Mouse (Mus musculus) stomach, postnatal 0 days (tissue): Measurements from ENCODE around the gene Elmo1. TPM values are rescaled to one million over a fixed set of nuclear protein-coding genes. Genes with fewer than 3 reads are reported as not detected.

ENCODE experiments used
- ATAC-seq: fragments of 200-750 bp; cut with Nextera tagmentation; 2 replicates; pipeline ENCODE4 v1.8.0; 2017; ENCODE audit not compliant: low FRiP score, low TSS enrichment
- DNase-seq: peaks from one replicate; pipeline ENCODE4 v3.0.0-alpha.2; 2016; ENCODE audit warnings: low spot score
- H3K27ac ChIP-seq: fragments of 300-500 bp; sonication (generic); replicated peaks from 2 replicates; pipeline ENCODE4 v1.5.1; 2014; ENCODE audit warnings: mild to moderate bottlenecking, control low read depth
- H3K27me3 ChIP-seq: fragments of 300-500 bp; sonication (generic); 2 replicates; pipeline ENCODE4 v1.6.1; 2014; ENCODE audit warnings: low read length; ENCODE audit not compliant: control insufficient read depth, insufficient read depth
- H3K36me3 ChIP-seq: fragments of 300-500 bp; sonication (generic); 2 replicates; pipeline ENCODE4 v1.6.1; 2014; ENCODE audit warnings: low read length, mixed read lengths; ENCODE audit not compliant: control insufficient read depth, insufficient read depth
- H3K4me1 ChIP-seq: fragments of 300-500 bp; sonication (generic); replicated peaks from 2 replicates; pipeline ENCODE4 v1.6.1; 2014; ENCODE audit warnings: antibody characterized with exemption; ENCODE audit not compliant: control insufficient read depth, insufficient read depth
- H3K4me2 ChIP-seq: fragments of 300-500 bp; sonication (generic); replicated peaks from 2 replicates; pipeline ENCODE4 v1.6.1; 2014; ENCODE audit warnings: low read depth, mild to moderate bottlenecking, control low read depth, moderate library complexity
- H3K4me3 ChIP-seq: fragments of 300-500 bp; sonication (generic); 2 replicates; pipeline ENCODE4 v1.5.1; 2014; ENCODE audit warnings: low read depth, low read length, control low read depth
- H3K9ac ChIP-seq: fragments of 300-500 bp; sonication (generic); 2 replicates; pipeline ENCODE4 v1.6.1; 2014; ENCODE audit warnings: mild to moderate bottlenecking, low read length, control low read depth, mixed read lengths
- H3K9me3 ChIP-seq: fragments of 300-500 bp; sonication (generic); 2 replicates; pipeline ENCODE4 v1.6.1; 2016; ENCODE audit warnings: low read length; ENCODE audit not compliant: control insufficient read depth
- CTCF ChIP-seq: IDR thresholded peaks from 2 replicates; pipeline ENCODE4 v1.5.1; 2016; ENCODE audit warnings: antibody characterized with exemption, low read depth, mild to moderate bottlenecking, moderate library complexity
- EP300 ChIP-seq: optimal IDR thresholded peaks from 2 replicates; pipeline ENCODE3; 2016; ENCODE audit warnings: antibody characterized with exemption
- WGBS: fragments of 180-500 bp; shearing (Covaris S2); extraction: QIAGEN DNeasy Blood & Tissue Kit; methylation state at CpG from one replicate; pipeline ENCODE4 v1.1.7; 2014; 5-methylcytosine and 5-hydroxymethylcytosine counted together
- polyA plus RNA-seq: library from polyadenylated mRNA; unstranded; fragments of >200 nt; fragmentation: Nextera tagmentation; extraction: Ambion mirVana; gene quantifications from 2 replicates; pipeline ENCODE4 v1.2.1, GENCODE M21; 2015

The Elmo1 gene
- polyA plus RNA-seq, 1 experiment from 2014 or later, result 5.0 TPM

DNA sequence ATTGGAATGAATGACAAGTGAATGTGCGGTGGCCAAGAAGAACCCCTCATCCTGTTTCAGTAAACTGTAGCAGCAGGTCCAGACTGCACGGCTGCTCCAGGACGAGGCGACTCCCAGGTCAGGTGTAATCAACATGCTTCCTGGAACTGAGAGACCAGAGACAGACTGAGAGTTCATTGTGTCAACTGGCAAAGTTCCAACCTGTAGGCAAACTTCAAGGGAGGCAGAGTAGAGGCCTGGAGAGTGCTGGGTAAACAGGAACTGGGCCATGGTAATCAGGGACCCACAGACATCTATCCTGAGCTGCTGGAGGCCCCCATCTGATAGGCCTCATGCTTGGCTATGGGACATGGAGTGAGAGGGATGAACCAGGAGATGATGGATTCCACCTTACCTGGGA is 57.3 kb downstream of the Elmo1 start:
- Histone ChIP-seq H3K4me3 (no peak overlapping the region), H3K27ac (no peak overlapping the region), H3K27me3 (no peaks in the 10 kb centered on the region), H3K9me3 (no peaks in the 10 kb centered on the region), H3K4me1 (no peaks in the 10 kb centered on the region), H3K9ac (no peak overlapping the region), H3K36me3 (no peaks in the 10 kb centered on the region), H3K4me2 (no peak overlapping the region)
- DNase-seq (peak; percentile 77), ATAC-seq (peak; percentile 94)
- WGBS, result 44% methylated on average over 4 of the region's 4 CpGs
- TF ChIP-seq CTCF, result no peak
- no peak for TF ChIP-seq EP300

DNA sequence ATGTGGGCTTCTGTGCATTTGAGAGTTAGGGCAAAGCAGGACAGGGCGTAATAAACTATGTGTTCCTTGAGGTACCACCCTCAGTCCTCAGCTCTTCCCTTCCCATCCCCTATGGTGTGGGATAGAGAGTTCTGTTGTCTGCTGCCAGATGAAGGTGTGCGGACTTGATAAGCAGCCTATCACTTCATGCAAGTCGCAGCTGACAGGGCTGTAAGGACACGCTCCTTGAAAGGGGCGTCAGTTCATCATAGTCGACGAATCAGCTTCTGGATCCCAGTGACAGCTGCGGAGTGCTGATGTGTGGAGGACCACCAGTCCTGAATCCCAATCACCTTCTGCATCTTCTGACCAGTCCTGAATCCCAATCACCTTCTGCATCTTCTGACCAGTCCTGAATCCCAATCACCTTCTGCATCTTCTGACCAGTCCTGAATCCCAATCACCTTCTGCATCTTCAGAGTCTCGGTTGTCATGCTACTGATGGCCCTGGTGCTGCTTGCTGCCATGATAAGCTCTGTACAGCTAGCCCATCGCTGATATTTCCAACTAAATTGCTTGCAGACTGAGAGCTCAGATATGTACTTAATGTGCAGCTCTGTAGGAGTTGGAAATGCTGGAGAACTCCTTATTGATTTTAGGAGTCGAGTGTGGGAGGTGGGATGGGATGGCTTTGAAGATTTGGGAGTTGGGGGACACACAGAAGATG is 59.9 kb downstream of the Elmo1 start:
- no peaks in the 10 kb centered on the region for H3K9me3 ChIP-seq
- H3K9ac ChIP-seq, result no peak overlapping the region
- H3K4me2 ChIP-seq, result no peak overlapping the region
- TF ChIP-seq EP300 (no peak), CTCF (no peak)
- H3K36me3 ChIP-seq, result no peaks in the 10 kb centered on the region
- ATAC-seq (no peak), DNase-seq (no peak)
- WGBS, result 85% methylated on average over 11 of the region's 11 CpGs
- no peaks in the 10 kb centered on the region for H3K4me1 ChIP-seq
- H3K27ac ChIP-seq, result no peak overlapping the region
- H3K4me3 ChIP-seq, result no peak overlapping the region
- no peaks in the 10 kb centered on the region for H3K27me3 ChIP-seq

DNA sequence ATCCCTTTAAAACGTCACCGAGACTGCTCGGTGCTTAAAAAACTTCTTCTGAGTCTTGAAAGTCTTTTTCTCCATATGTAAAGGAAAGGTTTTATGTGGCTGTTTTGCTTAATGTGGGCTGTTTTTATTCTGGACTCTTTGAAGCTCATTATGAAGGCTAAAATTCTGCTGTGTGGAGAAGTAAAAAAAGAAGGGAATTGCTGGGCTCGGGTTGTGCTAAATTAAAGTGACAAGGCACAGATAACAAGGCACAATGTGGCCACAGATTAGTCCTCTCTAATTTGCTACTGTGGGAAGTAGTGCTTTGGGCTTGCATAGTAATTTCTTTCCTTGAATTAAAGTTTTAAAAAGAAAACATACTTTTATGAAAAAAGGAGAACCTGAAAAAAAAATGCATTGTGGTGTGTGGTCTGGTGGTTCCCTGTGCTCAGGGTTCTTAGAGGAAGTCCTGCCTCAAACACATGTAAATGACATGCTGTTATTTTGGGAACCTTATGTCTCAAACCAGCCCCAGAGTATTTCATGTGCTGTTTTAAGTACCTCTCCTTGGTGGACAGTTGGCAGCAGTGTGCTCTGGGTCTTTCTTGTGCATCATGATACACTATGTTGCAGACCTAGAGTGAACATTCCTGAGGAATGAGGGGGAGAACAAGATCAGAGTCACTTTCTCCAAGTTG is 61.0 kb downstream of the Elmo1 start:
- Histone ChIP-seq H3K36me3 (no peaks in the 10 kb centered on the region), H3K4me1 (no peaks in the 10 kb centered on the region), H3K4me3 (no peak overlapping the region), H3K9ac (no peak overlapping the region), H3K4me2 (no peak overlapping the region), H3K9me3 (no peaks in the 10 kb centered on the region), H3K27ac (no peak overlapping the region), H3K27me3 (no peaks in the 10 kb centered on the region)
- no peak for DNase-seq
- 63% methylated on average over 4 of the region's 4 CpGs for WGBS
- TF ChIP-seq EP300 (no peak), CTCF (no peak)
- ATAC-seq, result no peak

DNA sequence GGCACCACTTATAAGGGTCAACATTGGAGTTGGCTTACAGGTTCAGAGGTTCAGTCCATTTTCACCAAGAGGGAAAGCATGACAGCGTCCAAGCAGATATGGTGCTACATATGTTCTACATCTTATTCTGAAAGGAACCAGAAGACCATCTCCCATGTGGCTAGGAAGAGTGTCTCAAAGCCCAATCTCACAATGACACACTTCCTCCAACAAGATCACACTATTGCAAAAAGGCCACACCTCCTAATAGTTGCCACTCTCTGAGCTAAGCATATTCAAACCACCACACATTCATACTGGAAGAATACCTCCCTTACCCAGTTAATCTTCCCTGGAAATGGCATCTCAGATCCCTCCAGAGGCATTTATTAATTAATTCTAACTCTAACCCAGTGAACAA is 66.7 kb downstream of the Elmo1 start:
- Histone ChIP-seq H3K4me2 (no peak overlapping the region), H3K36me3 (no peaks in the 10 kb centered on the region), H3K27me3 (no peaks in the 10 kb centered on the region), H3K4me3 (no peak overlapping the region), H3K9ac (no peak overlapping the region), H3K4me1 (no peaks in the 10 kb centered on the region), H3K9me3 (no peaks in the 10 kb centered on the region), H3K27ac (no peak overlapping the region)
- TF ChIP-seq EP300 (no peak), CTCF (no peak)
- DNase-seq (no peak), ATAC-seq (no peak)
- 77% methylated on average over 1 of the region's 1 CpGs for WGBS

DNA sequence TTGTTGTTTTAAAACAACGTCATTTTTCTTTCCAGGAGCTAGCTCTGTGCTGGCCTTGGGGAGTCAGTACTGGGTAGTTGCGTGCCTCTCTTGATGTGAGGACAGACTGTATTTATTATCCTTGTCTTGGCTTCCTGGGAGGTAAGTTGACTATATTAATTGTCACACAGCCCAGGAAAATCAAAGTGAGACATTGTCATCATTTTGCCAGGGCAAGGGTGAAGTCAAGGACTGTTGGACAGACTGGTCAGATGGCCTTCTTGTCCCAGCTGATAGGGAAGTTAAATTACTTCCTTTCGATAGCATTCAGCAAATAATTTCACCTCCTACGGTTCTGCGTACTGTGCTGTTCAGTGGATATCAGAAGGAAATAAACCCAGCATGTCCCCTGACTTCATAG is 67.1 kb downstream of the Elmo1 start:
- no peak for ATAC-seq

DNA sequence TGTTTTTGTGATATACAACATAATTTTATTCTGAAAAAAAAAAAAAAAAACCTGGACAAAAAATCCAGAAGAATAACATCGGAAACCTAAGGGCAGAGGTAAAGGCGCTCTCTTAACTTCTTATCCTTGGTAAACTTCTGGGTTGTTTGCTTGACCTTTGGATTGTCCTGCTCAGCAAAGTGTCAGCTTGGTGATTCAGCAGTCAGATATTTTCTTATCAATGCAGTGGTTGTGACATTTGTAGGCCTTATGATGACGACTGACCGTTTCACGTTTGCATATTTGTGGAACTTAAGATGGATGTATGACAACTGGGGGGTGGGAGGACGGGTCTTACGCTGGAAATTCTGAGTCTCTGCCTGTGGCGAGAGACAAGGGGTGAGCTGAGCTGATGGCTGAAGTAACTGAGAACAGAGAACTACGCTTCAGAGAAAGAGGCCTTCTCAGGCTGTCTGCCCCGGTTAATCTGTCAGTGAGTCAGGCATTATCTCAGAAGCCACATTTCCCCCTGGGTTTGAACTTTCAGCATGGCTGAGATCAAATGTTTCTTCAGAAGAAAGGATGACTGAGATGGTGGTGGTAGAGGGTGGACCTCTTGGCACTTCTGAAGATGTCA is 73.1 kb downstream of the Elmo1 start:
- H3K4me2 ChIP-seq, result no peak overlapping the region
- H3K27me3 ChIP-seq, result no peaks in the 10 kb centered on the region
- no peaks in the 10 kb centered on the region for H3K9me3 ChIP-seq
- H3K36me3 ChIP-seq, result no peaks in the 10 kb centered on the region
- no peak overlapping the region for H3K27ac ChIP-seq
- H3K9ac ChIP-seq, result no peak overlapping the region
- no peak overlapping the region for H3K4me3 ChIP-seq
- 52% methylated on average over 10 of the region's 10 CpGs for WGBS
- ATAC-seq (peak; percentile 56; the same call in 1 of the 2 replicates), DNase-seq (no peak)
- no peak for TF ChIP-seq EP300
- TF ChIP-seq CTCF, result no peak
- no peaks in the 10 kb centered on the region for H3K4me1 ChIP-seq

More for the DNA sequence above, 67.1 kb downstream of the Elmo1 start:
- WGBS, result 80% methylated on average over 5 of the region's 5 CpGs
- no peak for TF ChIP-seq CTCF
- no peak for TF ChIP-seq EP300
- no peak overlapping the region for H3K4me3 ChIP-seq
- H3K36me3 ChIP-seq, result no peaks in the 10 kb centered on the region
- DNase-seq, result no peak
- H3K9ac ChIP-seq, result no peak overlapping the region
- H3K4me1 ChIP-seq, result no peaks in the 10 kb centered on the region
- no peaks in the 10 kb centered on the region for H3K9me3 ChIP-seq
- no peak overlapping the region for H3K4me2 ChIP-seq
- no peak overlapping the region for H3K27ac ChIP-seq
- H3K27me3 ChIP-seq, result no peaks in the 10 kb centered on the region
